Mouse (Mus musculus): ENCODE measurements around the gene Spata31d1b. TPM values are rescaled to one million over a fixed set of nuclear protein-coding genes. Genes with fewer than 3 reads are reported as not detected.

Spata31d1b gene
- polyA plus RNA-seq, 1 experiment = not detected

- no peak for DNase-seq (ENCODE audit: low read depth, low spot score)
- WGBS = 79% methylated on average over 4 of the region's 4 CpGs
These were observed 27.3 kb downstream of the Spata31d1b start for GRCm38 (mm10) chr13:59739397-59739796.

- no peak for DNase-seq (ENCODE audit: low read depth, low spot score)
These were observed 29.0 kb downstream of the Spata31d1b start for GRCm38 (mm10) chr13:59741096-59741495.

DNA sequence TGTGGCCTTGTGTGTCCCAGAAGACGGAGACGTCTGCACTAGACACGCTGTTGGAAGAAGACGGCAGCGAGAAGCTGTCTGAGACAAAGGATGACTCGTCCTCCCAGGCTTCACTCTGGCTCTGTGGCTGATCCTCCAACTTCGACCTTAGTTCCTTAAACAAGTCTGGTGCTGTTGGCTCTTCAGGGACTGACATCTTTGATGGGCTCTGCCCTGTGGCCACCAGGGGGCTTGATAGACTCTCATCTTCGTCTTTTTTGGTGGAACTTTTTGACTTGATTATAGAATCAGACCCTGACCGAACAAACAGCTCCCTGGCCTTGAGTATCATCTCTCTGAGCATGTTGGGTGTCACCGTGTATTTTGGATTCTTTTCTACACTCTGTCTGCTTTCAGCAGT lies 29.6 kb downstream of the Spata31d1b start:
- 66% methylated on average over 10 of the region's 10 CpGs for WGBS

More at GRCm38 (mm10) chr13:59741096-59741495, 29.0 kb downstream of the Spata31d1b start:
- 76% methylated on average over 11 of the region's 11 CpGs for WGBS

DNA sequence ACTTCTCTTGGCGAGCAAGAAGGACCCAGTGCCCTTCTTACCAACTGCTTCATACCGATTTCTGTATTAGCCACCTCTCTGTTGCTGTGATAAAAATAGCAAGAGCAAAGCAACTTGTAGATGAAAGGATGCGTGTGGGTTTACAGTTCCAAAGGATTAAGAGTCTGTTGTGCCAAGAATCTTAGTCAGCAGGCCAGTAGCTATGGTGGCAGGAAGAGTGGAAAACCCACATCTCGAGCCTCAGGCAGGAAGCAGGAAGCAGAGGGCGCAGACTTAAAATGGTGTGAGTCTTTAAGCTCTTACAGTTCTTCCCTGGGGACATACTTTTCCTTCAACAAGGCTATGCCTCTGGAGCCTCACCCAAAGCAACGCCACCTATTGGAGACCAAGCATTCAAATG lies 33.4 kb downstream of the Spata31d1b start:
- WGBS = 75% methylated on average over 6 of the region's 6 CpGs
- no peak for DNase-seq (ENCODE audit: low read depth, low spot score)

More for the DNA sequence above, 29.6 kb downstream of the Spata31d1b start:
- DNase-seq (ENCODE audit: low read depth, low spot score) = no peak

- WGBS = 76% methylated on average over 6 of the region's 6 CpGs
- no peak for DNase-seq (ENCODE audit: low read depth, low spot score)
These were observed 34.1 kb downstream of the Spata31d1b start for GRCm38 (mm10) chr13:59746164-59746563.

GRCm38 (mm10) chr13:59746711-59747110 lies 34.6 kb downstream of the Spata31d1b start, which contains the start of gene 1700014D04Rik:
Gene 1700014D04Rik (minus strand): TSS chr13:59746752.
- WGBS = 73% methylated on average over 9 of the region's 9 CpGs
- no peak for DNase-seq (ENCODE audit: low read depth, low spot score)

DNA sequence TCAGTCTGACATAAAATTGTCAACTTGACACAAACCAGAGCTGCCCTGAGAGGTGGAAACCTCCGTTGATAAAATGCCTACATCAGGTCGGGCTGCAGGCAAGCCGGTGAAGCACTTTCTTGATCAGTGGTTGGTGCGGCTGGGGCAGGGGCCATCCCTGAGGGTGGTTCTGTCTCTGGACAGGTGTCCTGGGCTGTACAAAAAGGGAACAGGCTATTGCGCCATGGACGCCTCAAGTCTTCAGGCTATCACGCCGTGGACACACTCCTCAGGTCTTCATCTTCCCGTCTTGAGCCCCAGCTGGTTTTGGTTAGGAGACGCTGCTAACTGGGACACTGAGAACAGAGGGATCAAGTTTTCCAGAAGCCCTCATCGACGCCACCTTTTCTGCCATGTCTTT lies 38.2 kb downstream of the Spata31d1b start:
- 74% methylated on average over 12 of the region's 12 CpGs for WGBS
- no peak for DNase-seq (ENCODE audit: low read depth, low spot score)

- DNase-seq (ENCODE audit: low read depth, low spot score) = no peak
- WGBS = 92% methylated on average over 7 of the region's 7 CpGs
These were observed 44.8 kb downstream of the Spata31d1b start for GRCm38 (mm10) chr13:59756906-59757305.

DNA sequence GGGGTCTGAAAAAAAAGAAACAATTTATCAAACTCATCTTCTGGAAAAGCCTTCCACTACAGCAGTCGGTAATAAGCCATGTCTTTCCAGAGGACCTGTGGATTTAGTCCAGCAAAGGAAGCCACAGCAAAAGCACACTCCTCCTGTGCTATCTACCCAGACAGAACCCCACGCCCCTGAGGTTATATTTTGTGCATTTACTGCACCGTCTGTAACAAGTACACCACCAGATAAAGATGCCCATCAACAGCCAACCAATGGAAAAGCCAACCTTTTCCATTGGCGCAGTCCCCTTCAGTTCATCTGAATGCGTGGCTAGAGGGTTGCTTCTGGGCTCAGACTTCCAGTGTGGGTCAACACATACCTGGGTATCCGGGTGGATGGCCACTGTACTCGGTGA lies 50.7 kb downstream of the Spata31d1b start:
- 88% methylated on average over 7 of the region's 7 CpGs for WGBS
- no peak for DNase-seq (ENCODE audit: low read depth, low spot score)

DNA sequence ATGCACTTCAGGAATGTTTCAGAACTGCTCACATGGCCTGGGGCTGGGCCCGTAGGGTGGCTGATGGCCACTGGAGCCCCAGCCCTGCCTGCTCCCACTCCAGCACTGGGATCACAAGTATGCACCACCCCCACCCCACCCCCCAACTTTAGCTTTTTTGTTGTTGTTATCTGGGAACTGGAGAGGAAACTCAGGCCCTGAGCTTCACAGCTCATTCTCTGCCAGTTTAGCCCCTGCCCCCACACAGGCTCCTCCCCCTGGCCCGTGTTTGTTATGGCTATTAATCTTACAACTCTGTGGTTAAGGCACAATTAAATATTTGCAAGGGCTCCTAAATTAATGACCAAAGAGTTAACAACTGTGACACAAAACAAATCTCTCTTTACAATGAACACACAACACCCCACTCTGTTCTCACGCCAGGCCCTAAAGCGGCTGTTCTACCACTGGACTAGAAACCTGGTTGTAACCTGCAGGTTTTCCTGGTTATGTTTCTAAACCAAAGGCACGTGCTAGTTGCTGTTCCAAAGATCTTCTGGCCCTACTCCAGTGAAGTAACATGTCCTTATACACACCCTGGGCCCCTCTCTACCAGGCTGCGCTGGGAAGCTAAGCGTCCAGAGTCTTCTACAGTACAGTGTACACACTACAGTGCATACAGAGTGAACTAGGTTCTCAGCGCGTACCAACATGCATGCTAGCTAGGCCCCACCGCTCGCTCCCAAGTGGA lies 54.9 kb downstream of the Spata31d1b start:
- no peak for DNase-seq (ENCODE audit: low read depth, low spot score)

DNA sequence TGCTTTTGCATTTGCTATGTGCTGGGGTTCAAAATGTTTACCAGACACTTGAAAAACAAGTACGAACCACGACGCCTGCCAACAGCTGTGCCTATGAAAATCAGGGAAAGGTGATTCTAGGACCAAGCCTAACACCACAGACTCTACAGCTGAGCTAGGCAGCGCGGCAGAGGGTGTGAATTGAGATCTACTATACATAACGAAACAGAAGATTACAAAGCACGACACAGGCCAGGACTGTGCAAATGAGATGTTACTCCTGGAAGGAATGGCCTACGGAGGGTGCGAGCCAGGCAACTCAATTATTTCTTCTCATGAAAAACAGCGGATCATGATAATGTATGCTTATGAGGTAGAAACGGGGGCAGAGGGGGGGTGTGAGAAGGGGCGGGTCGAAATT lies 56.4 kb downstream of the Spata31d1b start:
- WGBS = 13% methylated on average over 13 of the region's 13 CpGs
- DNase-seq (ENCODE audit: low read depth, low spot score) = no peak

More for the DNA sequence above, 54.9 kb downstream of the Spata31d1b start:
- 50% methylated on average over 11 of the region's 11 CpGs for WGBS

Other genes with a start within 250 kb of the Spata31d1b start
- 2.2 and 2.8 TPM in 2 replicates for gene Agtpbp1, start 127.1 kb upstream of the Spata31d1b start, polyA plus RNA-seq (2012; rRNA removed)
- gene Naa35, start 127.0 kb upstream of the Spata31d1b start, polyA plus RNA-seq (2012; rRNA removed) = 41.5 and 43.7 TPM in 2 replicates
- 84.2 and 88.5 TPM in 2 replicates for gene Golm1, start 36.5 kb upstream of the Spata31d1b start, polyA plus RNA-seq (2012; rRNA removed)
- gene 4921517D22Rik, start 18.2 kb upstream of the Spata31d1b start, polyA plus RNA-seq (2012; rRNA removed) = not detected in 2 replicates
- gene Spata31d1a, start 2.0 kb upstream of the Spata31d1b start, polyA plus RNA-seq (2012; rRNA removed) = not detected in 2 replicates
- gene Spata31d1d, start 19.5 kb downstream of the Spata31d1b start, polyA plus RNA-seq (2012; rRNA removed) = not detected in 2 replicates
- gene 1700014D04Rik, start 34.5 kb downstream of the Spata31d1b start, polyA plus RNA-seq (2012; rRNA removed) = not detected in 2 replicates
- 76.0 and 77.7 TPM in 2 replicates for gene Isca1, start 57.5 kb downstream of the Spata31d1b start, polyA plus RNA-seq (2012; rRNA removed)
- gene Gm49354, start 70.0 kb downstream of the Spata31d1b start, polyA plus RNA-seq (2012; rRNA removed) = not detected in 2 replicates
- gene Tut7, start 110.9 kb downstream of the Spata31d1b start, polyA plus RNA-seq (2012; rRNA removed) = 20.5 and 34.0 TPM in 2 replicates

Measured in large intestine, adult 2 months (tissue).